Mouse (Mus musculus): ENCODE results near the gene Lrrc26. TPM values are rescaled to one million over a fixed set of nuclear protein-coding genes. Genes with fewer than 3 reads are reported as not detected.

The Lrrc26 gene
- total RNA-seq, 2 experiments from 2014 or later = not detected

DNA sequence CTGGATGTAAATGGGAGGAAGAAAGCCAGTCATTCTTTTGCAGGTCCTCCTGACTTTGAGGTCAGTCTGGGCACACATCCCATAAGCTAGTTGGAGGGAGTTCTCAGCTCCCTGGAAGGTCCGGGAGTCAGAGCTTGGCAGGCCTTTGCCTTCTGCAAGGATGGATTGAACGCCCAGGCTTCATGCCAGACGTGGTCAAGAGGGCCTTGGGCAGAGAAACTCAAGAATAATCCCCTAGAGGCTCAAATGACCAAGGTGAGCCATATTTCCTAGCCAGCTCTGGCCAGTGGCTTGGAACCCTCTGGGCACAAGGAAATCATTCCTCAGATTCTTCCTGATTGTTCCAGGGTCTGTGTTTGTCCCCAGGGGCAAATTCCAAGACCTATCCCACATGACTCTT lies 24.9 kb upstream of the Lrrc26 start:
- ATAC-seq (replicated peaks; ENCODE audit: low FRiP score, poor library complexity, severe bottlenecking) = no peak

DNA sequence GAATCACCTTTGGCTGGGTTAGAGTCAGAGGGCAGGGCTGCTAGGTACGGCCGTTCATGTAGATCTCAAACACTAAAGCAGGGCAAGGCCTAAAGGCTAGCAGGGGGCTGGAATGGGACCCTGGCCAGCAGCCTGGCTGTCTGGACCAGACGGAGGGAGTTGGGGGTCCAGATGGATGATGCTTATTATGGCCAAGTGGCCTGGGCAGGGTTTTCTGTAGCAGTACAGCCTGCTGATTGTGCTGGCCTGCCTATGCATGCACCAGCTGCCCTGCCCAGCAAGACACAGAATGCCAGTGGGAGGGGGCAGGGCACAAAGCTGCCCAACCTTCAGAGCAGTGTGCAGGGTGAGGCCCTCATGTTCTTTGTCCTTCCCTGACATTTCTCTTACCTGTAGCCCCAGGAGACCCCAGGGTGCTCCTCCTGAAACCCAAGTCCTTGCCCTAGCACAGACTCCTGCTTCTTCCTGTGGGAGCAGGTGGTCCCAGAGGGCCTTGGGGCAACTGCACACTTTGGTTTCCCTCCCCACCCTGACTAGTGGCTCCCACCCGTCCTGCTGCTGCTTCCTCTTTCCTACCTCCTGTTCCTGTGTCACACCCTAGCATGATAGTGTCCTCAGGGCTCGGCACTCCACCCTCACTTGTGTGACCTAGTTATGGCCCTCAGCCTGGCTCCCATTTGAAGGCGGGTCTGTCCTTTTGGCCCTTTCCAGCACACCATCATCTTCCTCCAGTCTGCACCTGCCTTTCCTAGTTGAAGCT lies 23.6 kb upstream of the Lrrc26 start:
- ATAC-seq (replicated peaks; ENCODE audit: low FRiP score, poor library complexity, severe bottlenecking) = no peak

DNA sequence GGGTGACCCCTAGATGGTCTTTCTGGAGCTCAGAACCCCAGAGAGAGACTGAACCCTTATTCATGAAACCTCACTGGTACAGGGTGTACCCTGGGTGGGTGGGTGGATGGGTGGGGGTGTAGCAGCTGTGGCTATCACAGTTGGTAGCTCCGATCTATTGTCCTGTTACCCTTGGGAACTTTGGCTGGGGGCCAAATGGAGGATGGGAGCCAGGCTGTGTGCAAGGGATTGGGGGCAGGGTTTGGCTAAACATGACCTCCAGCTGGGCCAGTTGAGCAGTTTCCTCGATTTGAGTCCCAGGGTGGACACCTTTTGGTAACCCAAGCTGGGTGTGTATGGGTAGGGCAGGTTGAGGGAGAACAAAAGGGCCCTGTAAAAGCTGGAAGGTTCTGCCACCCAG lies 23.0 kb upstream of the Lrrc26 start:
- no peak for ATAC-seq (replicated peaks; ENCODE audit: low FRiP score, poor library complexity, severe bottlenecking)

DNA sequence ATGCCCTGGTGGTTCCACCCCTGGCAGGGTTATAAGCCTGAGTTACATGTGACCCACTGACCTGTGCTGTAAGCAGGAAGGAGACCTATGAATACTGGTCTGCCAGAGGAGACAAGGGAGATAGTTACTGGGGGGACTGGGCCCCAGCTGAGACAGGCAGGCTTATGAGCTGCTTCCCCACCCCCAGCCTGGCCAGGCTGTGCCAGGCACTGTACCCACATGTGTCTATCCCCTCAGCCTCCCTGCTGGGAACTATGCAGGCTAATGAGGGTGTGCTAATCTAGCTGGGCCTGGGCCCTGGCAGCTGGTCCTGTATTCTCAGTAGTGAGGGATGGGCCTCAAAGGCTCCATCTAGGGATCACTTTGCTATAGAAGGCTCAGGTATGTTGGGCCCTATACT lies 22.5 kb upstream of the Lrrc26 start:
- ATAC-seq (replicated peaks; ENCODE audit: low FRiP score, poor library complexity, severe bottlenecking) = no peak

DNA sequence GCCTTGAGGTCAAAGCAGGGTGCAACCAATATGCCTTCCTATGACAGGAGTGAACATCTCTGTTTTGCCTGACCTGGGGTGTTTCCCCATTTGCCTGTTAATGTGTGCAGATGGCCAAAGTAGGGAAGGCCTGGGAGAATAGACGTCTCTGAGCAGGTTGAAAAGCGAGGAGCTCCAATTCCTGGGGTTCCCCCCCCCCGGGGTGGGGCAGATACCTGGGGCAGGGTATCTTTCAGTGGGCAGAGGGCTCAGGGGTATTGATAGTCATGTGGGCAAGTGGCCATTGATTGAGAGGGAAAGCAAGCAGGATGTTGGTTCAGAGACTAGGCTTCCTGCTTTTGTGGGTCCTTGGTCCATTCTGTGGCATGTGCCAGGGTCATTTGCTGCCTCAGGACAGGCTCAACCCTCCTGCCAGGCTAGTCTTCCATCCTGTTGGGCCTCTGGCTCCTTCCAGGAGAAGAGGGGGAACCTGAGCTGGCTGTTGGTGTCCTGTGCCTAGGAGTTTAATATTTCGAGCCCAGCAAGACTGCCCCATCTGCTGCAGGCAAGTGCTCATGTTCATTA lies 21.9 kb upstream of the Lrrc26 start:
- ATAC-seq (replicated peaks; ENCODE audit: low FRiP score, poor library complexity, severe bottlenecking) = no peak

DNA sequence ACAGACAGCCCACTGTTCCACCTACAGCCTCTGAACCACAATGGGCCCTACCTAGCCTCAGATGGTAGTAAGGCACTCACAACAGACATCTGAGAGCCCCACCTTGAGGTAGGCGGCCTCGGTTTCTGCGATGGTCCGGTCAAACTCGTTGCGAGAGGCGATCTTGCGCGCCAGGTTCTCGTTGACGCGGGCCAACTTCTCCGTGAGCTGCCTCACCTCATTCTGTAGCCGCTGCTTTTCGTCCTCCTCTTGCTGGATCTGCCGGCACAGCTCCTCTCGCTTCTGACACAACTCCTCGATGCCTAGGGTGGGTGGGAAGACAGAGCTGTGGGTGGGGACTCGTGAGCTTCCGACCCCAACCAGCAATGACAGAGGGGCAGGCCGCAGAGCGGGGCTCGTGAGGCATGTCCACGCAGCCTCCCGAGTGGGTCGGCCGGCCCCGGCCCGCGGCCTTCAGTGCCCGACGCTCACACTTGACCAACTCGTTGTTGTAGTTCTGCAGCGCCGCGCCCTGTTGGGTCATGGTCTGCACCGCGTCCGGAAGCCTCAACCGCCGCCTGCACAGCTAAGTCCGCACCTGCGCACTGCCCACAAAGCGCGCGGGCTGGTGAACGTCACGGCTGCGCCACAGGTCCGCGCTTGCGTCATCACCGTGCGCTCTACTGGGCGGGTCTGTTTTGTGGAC lies 17.7 kb upstream of the Lrrc26 start, which contains the start of the genes Ssna1 and Anapc2:
Ssna1 (minus strand) TSS at position 612 of the 685 bp plus-strand sequence.
Anapc2 (plus strand) TSS at position 652 of the 685 bp plus-strand sequence.
- ATAC-seq (replicated peaks; ENCODE audit: low FRiP score, poor library complexity, severe bottlenecking) = peak; percentile 89

DNA sequence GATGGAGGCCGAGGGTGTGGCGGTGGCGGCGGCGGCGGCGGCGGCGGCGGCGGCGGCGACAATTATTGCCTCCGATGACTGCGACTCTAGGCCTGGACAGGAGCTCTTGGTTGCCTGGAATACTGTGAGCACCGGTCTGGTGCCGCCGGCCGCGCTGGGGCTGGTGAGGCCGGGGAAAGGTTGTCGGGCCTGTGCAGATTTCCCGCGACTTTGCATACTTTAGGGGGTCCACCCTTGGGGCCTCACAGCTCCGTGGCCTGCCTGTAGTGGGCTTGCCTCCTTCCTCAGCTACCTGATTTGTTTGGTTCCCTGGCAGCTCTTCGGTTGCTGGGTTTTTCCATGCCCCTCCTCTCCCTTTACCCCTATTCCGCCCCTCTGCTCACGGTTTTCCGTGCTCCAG lies 17.2 kb upstream of the Lrrc26 start:
- peak; percentile 17 for ATAC-seq (replicated peaks; ENCODE audit: low FRiP score, poor library complexity, severe bottlenecking)

DNA sequence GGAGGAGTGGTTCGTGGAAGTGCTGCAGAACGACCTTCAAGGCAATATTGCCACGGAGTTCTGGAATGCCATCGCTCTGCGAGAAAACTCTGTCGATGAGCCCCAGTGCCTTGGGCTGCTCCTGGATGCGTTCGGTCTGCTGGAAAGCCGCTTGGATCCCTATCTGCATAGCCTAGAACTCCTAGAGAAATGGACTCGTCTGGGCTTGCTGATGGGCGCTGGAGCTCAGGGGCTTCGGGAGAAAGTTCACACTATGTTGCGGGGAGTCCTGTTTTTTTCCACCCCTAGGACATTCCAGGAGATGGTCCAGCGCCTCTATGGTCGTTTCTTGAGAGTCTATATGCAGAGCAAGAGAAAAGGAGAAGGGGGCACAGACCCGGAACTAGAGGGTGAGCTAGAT lies 16.7 kb upstream of the Lrrc26 start:
- ATAC-seq (replicated peaks; ENCODE audit: low FRiP score, poor library complexity, severe bottlenecking) = no peak

DNA sequence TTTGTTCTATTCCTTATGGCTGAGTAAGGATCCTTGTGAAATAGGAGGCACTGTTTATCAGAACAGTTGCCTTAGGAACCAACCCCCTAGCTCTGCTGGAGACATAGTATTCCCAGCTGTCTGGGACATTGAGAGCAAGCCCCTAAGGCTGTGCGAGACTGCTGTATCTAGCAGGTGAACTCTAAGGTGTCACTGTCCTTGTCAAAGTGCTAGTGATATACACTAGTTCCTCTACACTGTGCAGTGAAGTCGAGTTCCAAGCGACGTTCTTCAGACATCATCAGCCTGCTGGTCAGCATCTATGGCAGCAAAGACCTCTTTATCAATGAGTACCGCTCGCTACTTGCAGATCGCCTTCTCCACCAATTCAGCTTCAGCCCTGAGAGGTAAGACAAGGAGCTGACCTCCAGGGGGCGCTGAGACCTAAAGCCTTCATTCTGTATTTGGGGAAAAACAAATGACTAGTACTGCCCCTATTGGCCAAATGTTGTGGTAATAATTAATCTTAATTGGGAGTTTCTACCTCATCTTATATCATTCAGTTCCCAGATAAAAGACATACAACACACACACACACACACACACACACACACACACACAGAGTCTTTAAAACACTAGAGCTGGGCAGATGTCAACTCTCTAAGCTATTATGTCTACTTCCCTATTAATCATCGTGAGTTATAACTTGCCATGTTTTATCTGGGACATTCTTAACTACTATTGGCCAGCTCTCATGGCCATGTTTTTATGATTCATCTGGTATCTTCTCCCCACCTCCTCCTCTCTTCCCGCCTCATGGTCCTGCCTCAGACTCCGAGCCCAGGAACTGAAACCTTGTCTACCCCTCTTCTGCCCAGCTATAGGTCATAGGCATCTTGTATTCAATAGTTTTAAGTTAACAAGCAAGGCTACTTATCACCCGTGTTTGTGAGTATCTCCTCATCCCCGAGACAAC lies 10.5 kb upstream of the Lrrc26 start:
- peak; percentile 80 for ATAC-seq (replicated peaks; ENCODE audit: low FRiP score, poor library complexity, severe bottlenecking)

DNA sequence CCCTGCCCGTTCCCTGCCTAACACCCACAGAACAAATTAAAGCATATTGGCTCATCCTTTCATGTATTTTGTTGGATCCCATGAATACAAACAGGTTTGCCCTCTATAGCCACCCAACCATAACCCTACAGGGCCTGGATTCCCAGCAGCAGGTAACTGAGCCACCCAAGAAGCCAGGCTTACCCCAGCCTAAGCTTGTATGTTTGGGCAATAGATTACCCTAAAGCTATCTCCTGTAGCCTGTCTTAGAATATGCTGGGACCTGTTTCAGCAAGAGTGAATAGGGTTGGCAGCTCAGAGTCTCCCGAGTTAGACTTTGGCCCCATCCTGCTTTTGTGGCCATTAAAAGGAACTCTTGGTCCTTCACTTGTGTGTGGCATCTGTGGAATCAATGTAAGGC lies 4.2 kb upstream of the Lrrc26 start:
- ATAC-seq (replicated peaks; ENCODE audit: low FRiP score, poor library complexity, severe bottlenecking) = no peak

DNA sequence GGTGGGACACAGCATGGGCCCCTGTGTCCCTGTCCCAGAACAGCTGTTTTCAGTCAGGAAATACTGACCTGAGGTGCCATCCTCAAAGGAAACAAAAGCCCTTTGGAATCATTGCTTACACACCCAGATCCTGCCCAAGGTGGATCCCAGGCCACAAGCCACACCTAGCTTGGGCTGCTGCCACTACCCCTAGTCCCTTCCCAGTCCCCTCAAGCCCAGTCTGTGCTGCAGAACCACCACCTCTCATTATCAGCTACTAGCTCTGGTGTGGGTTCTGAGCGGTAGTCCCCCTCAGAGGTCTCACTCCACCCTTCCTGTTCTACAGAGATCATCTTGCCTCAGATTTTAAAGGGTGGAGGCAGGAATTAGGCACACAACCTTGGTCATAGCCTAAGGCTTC lies 3.4 kb upstream of the Lrrc26 start:
- ATAC-seq (replicated peaks; ENCODE audit: low FRiP score, poor library complexity, severe bottlenecking) = no peak

DNA sequence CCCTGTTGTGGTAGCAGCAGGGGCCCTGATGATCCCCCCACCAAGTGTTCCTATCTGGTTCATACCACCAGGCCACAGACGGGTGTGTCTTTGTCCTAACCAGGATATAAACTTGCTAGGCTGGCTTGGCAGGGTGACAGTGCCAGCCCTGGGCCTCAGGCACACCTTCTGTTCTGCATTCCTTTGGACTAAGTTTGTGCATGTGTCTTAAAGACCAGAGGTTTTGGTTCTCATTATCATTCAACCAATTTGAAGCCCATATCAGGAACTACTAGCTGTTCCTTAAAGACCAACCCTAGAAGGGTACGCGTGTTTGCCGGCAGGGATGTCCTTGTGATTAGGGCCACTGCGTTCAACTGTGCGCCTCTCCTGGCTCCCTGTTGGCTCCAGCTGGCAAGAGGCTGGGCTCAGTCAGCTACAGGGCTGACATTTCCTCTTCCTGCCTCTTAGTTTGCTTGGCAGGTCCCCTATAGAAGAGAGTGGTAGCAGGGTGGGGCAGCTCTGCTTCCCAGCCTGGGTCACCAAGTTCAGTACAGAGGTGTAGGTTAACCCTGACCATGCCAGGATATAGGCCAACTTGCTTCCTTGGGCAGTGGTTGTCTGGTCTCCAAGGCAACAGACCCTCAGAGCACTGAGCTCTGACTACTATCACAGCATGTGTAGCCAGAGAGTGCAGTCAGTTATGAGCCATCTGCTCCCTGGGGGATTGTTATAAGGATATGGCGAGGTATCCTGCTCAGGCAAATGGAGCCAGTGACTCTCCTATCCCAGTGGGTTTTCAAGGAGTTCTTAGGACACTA lies 2.7 kb upstream of the Lrrc26 start:
- no peak for ATAC-seq (replicated peaks; ENCODE audit: low FRiP score, poor library complexity, severe bottlenecking)

DNA sequence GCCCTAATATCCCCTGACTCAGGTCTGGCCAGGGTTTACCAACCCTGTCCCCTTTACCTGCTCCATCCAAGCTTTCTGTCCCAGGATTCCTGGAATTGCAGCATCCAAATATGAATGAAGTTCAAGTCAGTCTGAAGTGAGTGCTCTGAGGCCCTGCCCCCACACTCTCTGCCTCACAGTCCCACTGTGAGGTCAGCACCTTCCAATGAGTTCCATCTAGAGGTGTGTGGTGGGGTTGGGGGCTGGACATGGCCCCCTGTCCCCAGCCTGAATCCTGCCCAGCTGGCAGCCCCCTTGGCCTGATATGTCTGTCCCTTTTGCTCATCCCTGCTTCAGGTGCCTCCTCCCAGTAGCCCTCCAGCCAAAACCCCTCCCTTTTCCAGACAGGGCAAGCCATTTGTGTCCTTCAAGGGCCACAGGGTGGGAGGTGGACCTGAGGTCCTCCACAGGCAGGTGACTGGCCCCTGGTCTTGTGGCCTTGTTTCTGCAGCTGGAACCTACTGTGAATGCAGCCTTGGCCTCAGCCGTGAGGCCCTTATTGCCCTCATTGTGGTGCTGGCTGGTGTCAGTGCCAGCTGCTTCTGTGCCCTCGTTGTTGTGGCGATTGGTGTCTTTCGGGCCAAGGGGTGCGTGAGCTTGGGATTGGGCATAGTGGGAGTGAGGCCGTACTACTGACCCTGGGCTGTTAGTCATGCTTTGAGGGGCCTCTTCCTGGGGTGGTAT lies 1.6 kb upstream of the Lrrc26 start, which contains the start of gene Tmem210:
Tmem210 (plus strand) TSS at position 219 of the 723 bp plus-strand sequence.
- no peak for ATAC-seq (replicated peaks; ENCODE audit: low FRiP score, poor library complexity, severe bottlenecking)

DNA sequence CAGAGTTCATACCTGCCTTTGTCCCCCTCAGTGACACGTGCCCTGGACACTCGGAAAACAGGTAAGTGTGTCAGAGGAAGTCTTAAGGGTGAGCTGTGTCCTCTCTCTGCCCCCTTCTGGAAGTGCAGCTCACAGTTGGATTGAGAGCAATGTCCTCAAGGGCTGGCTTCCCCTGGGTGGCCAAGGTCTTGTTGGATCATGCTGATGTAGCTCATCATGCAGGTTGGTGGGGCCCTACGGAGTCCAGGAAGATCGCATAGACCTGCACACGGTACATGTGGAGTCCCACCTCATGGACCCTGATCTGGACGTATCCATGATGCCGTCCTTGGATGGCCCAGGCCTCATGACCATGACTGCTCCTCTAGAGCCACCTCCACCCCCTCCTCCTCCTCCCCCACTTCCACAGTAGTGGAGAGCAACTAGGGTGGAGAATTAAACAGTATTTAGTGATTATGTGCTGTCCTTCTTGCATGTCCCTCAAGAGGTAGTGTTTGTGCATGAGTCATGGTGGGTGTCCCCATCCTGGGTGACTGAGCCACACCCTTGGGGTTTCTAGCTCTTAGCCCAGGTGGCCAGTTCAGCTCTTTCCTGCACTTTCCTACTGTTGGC lies 875 bp upstream of the Lrrc26 start:
- ATAC-seq (replicated peaks; ENCODE audit: low FRiP score, poor library complexity, severe bottlenecking) = no peak

DNA sequence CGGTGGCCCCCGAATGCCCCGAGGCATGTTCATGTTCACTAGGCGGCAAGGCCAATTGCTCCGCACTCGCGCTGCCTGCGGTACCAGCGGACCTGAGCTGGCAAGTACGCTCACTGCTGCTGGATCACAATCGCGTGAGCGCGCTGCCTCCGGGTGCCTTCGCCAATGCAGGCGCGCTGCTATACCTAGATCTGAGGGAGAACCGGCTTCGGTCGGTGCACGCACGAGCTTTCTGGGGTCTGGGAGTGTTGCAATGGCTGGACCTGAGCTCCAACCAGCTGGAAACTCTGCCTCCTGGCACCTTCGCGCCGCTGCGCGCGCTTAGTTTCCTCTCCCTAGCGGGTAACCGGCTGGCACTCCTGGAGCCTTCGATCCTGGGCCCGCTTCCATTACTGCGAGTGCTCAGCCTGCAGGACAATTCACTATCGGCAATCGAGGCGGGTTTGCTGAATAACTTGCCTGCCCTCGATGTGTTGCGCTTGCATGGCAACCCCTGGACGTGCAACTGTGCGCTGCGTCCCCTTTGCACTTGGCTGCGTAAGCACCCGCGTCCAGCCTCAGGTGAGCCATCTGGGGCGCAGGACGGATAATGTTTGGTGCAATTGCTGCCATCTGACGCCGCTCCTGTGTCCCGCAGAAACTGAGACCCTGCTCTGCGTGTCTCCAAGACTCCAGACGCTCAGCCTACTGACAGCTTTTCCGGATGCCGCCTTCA lies 543 bp downstream of the Lrrc26 start:
- no peak for ATAC-seq (replicated peaks; ENCODE audit: low FRiP score, poor library complexity, severe bottlenecking)

DNA sequence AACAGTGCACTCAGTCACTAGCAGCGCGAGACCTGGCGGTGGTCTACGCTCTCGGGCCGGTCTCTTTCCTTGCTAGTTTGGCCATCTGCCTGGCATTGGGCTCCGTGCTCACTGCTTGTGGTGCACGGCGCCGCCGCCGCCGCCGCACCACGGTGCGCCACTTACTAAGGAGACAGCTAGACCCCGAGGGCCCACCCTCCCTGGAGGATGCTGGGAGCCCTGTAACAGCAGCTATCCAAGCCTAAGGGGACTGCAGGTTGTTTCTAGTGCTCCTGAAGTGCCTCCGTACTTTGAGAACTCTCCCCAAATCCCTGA lies 1.1 kb downstream of the Lrrc26 start:
- ATAC-seq (replicated peaks; ENCODE audit: low FRiP score, poor library complexity, severe bottlenecking) = no peak

DNA sequence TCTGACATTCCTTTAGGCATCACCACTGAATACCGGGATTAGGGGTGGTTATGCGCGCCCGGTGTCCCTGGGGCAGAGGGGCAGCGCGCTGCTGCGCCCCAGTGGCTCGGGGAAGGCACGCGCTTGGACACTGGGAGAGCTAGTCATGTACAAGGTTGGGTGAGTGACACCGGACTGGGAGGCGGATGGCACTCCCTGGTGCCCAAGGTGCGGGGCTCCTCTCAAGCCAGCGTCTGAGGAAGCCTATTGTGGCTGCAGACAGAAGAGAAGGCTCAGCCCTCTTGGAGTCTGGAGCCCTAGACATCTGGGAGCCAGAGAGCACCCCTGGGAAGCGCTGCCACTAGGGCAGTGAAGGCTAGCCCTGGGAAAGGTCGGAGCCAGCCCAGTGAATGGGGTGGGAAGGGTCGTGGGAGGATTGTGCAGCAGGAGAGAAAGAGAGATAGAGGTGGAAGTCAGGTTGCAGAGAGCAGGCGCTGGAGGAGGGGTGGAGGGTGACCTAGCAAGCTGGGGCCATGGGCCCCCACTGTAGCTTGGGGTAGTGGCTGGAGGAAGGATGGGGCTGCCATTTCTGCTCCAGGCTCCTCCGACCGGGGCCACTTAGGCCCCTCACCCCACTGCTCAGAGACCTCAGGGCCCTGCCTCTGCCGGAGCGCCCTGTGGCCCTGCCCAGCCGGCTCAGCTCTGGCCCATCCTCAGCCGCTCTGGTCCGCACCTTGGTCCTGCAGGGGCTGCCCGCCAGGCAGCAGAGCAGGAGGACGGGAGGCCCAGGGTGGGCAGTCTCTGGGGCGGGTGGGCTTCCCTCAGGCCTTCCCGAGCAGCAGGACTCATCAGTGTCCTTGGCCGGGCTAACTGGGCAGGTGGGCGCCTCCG lies 1.7 kb downstream of the Lrrc26 start:
- no peak for ATAC-seq (replicated peaks; ENCODE audit: low FRiP score, poor library complexity, severe bottlenecking)

All from erythroblast, adult 5-6 weeks (primary cell).